Mouse (Mus musculus) embryonic facial prominence, embryonic 11.5 days (tissue): ENCODE results near the gene Ostm1. TPM values are rescaled to one million over a fixed set of nuclear protein-coding genes. Genes with fewer than 3 reads are reported as not detected.

ENCODE experiments used
- ATAC-seq: fragments of 200-750 bp; cut with Nextera tagmentation; replicated peaks from 2 replicates; pipeline ENCODE4 v1.8.0; 2017; ENCODE audit warnings: low read depth; ENCODE audit not compliant: insufficient number of reproducible peaks, low FRiP score, low TSS enrichment
- DNase-seq: peaks from one replicate; pipeline ENCODE4 v3.0.0-alpha.2; 2015; ENCODE audit warnings: low spot score
- H3K27ac ChIP-seq: fragments of 300-500 bp; sonication (generic); replicated peaks from 2 replicates; pipeline ENCODE4 v1.5.1; 2014; ENCODE audit warnings: mild to moderate bottlenecking, low read depth, low read length, control low read depth
- H3K27me3 ChIP-seq: fragments of 300-500 bp; sonication (generic); 2 replicates; pipeline ENCODE4 v1.6.1; 2014; ENCODE audit warnings: mild to moderate bottlenecking, low read length, moderate library complexity, mixed read lengths; ENCODE audit not compliant: control insufficient read depth, insufficient read depth
- H3K36me3 ChIP-seq: fragments of 300-500 bp; sonication (generic); replicated peaks from 2 replicates; pipeline ENCODE4 v1.6.1; 2014; ENCODE audit warnings: low read depth, mild to moderate bottlenecking, low read length, moderate library complexity, mixed read lengths; ENCODE audit not compliant: control insufficient read depth, insufficient read depth
- H3K4me1 ChIP-seq: fragments of 300-500 bp; sonication (generic); 2 replicates; pipeline ENCODE4 v1.6.1; 2014; ENCODE audit warnings: low read length, mixed read lengths; ENCODE audit not compliant: control insufficient read depth, insufficient read depth
- H3K4me2 ChIP-seq: fragments of 300-500 bp; sonication (generic); 2 replicates; pipeline ENCODE4 v1.6.1; 2014; ENCODE audit warnings: low read depth, mild to moderate bottlenecking, control low read depth, low read length, moderate library complexity
- H3K4me3 ChIP-seq: fragments of 300-500 bp; sonication (generic); 2 replicates; pipeline ENCODE4 v1.5.1; 2014; ENCODE audit warnings: low read depth, low read length, control low read depth
- H3K9ac ChIP-seq: fragments of 300-500 bp; sonication (generic); replicated peaks from 2 replicates; pipeline ENCODE4 v1.6.1; 2014; ENCODE audit warnings: mild to moderate bottlenecking, control low read depth, low read length
- H3K9me3 ChIP-seq: fragments of 300-500 bp; sonication (generic); replicated peaks from 2 replicates; pipeline ENCODE4 v1.6.1; 2016; ENCODE audit warnings: mild to moderate bottlenecking, low read length, inconsistent platforms, mixed read lengths; ENCODE audit not compliant: control insufficient read depth
- WGBS: fragments of 180-500 bp; shearing (Covaris S2); extraction: QIAGEN DNeasy Blood & Tissue Kit; methylation state at CpG from one replicate; pipeline ENCODE4 v1.1.7; 2014; 5-methylcytosine and 5-hydroxymethylcytosine counted together
- polyA plus RNA-seq: library from polyadenylated mRNA; unstranded; fragments of >200 nt; fragmentation: Nextera tagmentation; extraction: Ambion mirVana; gene quantifications from 2 replicates; pipeline ENCODE4 v1.2.1, GENCODE M21; 2014

Gene Ostm1
- polyA plus RNA-seq, 1 experiment from 2014 or later: 16.0 TPM

- no peaks in the 10 kb centered on the region for H3K36me3 ChIP-seq
- under 1% methylated on average over 29 of the region's 29 CpGs for WGBS
- peak overlapping the region; percentile 17; the same call in 1 of the 2 replicates for H3K4me3 ChIP-seq
- DNase-seq (no peak), ATAC-seq (no peak)
- H3K9me3 ChIP-seq: no peaks in the 10 kb centered on the region
- H3K27me3 ChIP-seq: peaks cover 76% of the 10 kb centered on the region
- no peaks in the 10 kb centered on the region; the same call in none of the 2 replicates for H3K4me1 ChIP-seq
- no peak overlapping the region for H3K27ac ChIP-seq
- peak overlapping the region; percentile 32 for H3K4me2 ChIP-seq
- peak overlapping the region; percentile 18; the same call in 1 of the 2 replicates for H3K9ac ChIP-seq
These were observed 3.3 kb upstream of the Ostm1 start for GRCm38 (mm10) chr10:42580131-42580950.

GRCm38 (mm10) chr10:42580951-42581277 lies 2.7 kb upstream of the Ostm1 start:
- Histone ChIP-seq H3K4me2 (peak overlapping the region; percentile 25), H3K9ac (no peak overlapping the region; the same call in 1 of the 2 replicates), H3K27me3 (peaks cover 76% of the 10 kb centered on the region), H3K27ac (no peak overlapping the region), H3K9me3 (no peaks in the 10 kb centered on the region), H3K4me3 (peak overlapping the region; percentile 17; the same call in 1 of the 2 replicates), H3K36me3 (no peaks in the 10 kb centered on the region), H3K4me1 (no peaks in the 10 kb centered on the region; the same call in none of the 2 replicates)
- WGBS: 2% methylated on average over 7 of the region's 7 CpGs
- DNase-seq (no peak), ATAC-seq (no peak)

- Histone ChIP-seq H3K9ac (peak overlapping the region; percentile 53), H3K9me3 (no peaks in the 10 kb centered on the region), H3K27me3 (peaks cover 78% of the 10 kb centered on the region), H3K36me3 (no peaks in the 10 kb centered on the region), H3K4me3 (peak overlapping the region; percentile 30), H3K27ac (no peak overlapping the region), H3K4me2 (peak overlapping the region; percentile 16; the same call in 1 of the 2 replicates), H3K4me1 (no peaks in the 10 kb centered on the region; the same call in none of the 2 replicates)
- peak; percentile 58 for DNase-seq
- ATAC-seq: no peak
- WGBS: under 1% methylated on average over 45 of the region's 45 CpGs
These were observed 1.7 kb upstream of the Ostm1 start for GRCm38 (mm10) chr10:42581694-42582565.

- DNase-seq (no peak), ATAC-seq (no peak)
- 0% methylated on average over 44 of the region's 44 CpGs for WGBS
- Histone ChIP-seq H3K4me1 (no peaks in the 10 kb centered on the region; the same call in none of the 2 replicates), H3K27me3 (peaks cover 80% of the 10 kb centered on the region), H3K4me2 (peak overlapping the region; percentile 8; the same call in 1 of the 2 replicates), H3K27ac (no peak overlapping the region), H3K9ac (peak overlapping the region; percentile 53), H3K9me3 (no peaks in the 10 kb centered on the region), H3K36me3 (no peaks in the 10 kb centered on the region), H3K4me3 (peak overlapping the region; percentile 30)
These were observed 984 bp upstream of the Ostm1 start for GRCm38 (mm10) chr10:42582566-42583110.

- Histone ChIP-seq H3K27me3 (peaks cover 81% of the 10 kb centered on the region), H3K27ac (no peak overlapping the region), H3K9me3 (no peaks in the 10 kb centered on the region), H3K4me3 (peak overlapping the region; percentile 30), H3K4me1 (no peaks in the 10 kb centered on the region; the same call in none of the 2 replicates), H3K4me2 (peak overlapping the region; percentile 44), H3K36me3 (no peaks in the 10 kb centered on the region), H3K9ac (peak overlapping the region; percentile 37)
- under 1% methylated on average over 32 of the region's 32 CpGs for WGBS
- no peak for DNase-seq
- no peak for ATAC-seq
These were observed 347 bp downstream of the Ostm1 start for GRCm38 (mm10) chr10:42583902-42584435.

GRCm38 (mm10) chr10:42584436-42584983 lies 888 bp downstream of the Ostm1 start:
- Histone ChIP-seq H3K36me3 (no peaks in the 10 kb centered on the region), H3K27ac (no peak overlapping the region), H3K9ac (peak overlapping the region; percentile 37), H3K27me3 (peaks cover 81% of the 10 kb centered on the region), H3K4me3 (peak overlapping the region; percentile 30), H3K4me1 (no peaks in the 10 kb centered on the region; the same call in none of the 2 replicates), H3K4me2 (peak overlapping the region; percentile 44), H3K9me3 (no peaks in the 10 kb centered on the region)
- under 1% methylated on average over 37 of the region's 37 CpGs for WGBS
- ATAC-seq (no peak), DNase-seq (no peak)

GRCm38 (mm10) chr10:42585156-42585555 lies 1.5 kb downstream of the Ostm1 start:
- no peak overlapping the region for H3K27ac ChIP-seq
- no peaks in the 10 kb centered on the region; the same call in none of the 2 replicates for H3K4me1 ChIP-seq
- H3K4me3 ChIP-seq: no peak overlapping the region
- H3K36me3 ChIP-seq: no peaks in the 10 kb centered on the region
- DNase-seq (no peak), ATAC-seq (no peak)
- no peaks in the 10 kb centered on the region for H3K9me3 ChIP-seq
- no peak overlapping the region for H3K9ac ChIP-seq
- WGBS: 1% methylated on average over 8 of the region's 8 CpGs
- no peak overlapping the region for H3K4me2 ChIP-seq
- H3K27me3 ChIP-seq: peaks cover 79% of the 10 kb centered on the region
